Mouse (Mus musculus) thymus, adult 18-20 months (tissue): ENCODE data around the gene Gnptg.
A peak's percentile ranks its signal among the peaks of the same experiment; 100 is the strongest.

ENCODE experiments used
- DNase-seq, 2 experiments: peaks; one replicate each; pipeline ENCODE4 v3.0.0; 2022; ENCODE audit warnings: mixed read lengths in 2 of 2

Gene Gnptg

DNA sequence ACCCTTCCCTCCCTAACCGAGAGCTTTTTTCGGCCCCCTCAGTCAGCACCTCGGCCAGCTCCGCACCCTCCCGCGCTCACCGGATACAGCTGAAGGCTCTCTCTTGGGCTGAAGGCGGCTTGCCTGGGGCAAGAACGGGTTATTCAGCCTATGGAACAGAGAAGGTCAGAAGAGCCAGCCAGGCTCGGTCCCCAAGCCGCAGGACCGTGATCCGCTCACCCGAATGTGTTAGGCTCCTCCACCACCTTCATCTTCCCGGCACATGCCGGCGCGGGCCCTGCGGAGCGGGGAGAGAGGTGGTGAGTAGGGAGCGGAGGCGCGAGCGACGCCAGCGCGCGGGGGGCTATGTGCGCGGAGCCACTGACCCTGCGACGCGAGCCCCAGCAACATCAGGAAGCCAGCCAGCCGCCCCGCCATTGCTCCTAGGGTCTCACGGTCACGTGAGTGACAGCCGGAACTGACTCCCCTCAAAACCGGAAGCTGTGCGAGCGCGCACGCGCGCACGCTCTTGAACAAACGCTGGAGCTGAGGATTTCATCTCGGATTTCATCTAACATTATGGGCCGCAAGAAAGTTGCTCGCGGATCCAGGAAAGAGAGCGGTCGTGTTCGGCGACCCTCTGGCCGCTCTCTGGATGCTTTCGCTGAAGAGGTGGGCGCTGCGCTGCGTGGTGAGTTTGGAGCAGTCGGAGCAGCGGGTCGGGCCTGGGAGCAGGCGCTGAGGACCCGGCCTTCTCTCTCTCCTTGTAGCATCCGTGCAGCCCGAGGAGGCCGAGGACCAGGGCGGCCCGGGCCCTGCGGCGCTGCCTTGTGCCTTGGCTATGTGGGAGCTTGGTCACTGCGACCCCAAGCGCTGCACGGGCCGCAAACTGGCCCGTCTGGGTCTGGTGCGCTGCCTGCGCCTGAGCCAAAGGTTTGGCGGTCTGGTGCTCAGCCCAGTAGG is at the start of gene Gnptg, which contains the start of gene Tsr3:
Gnptg (minus strand) TSS at position 430 of the 942 bp plus-strand sequence.
Tsr3 (plus strand) TSS at position 476 of the 942 bp plus-strand sequence.
- peak; percentile 77 to 83 for DNase-seq

DNA sequence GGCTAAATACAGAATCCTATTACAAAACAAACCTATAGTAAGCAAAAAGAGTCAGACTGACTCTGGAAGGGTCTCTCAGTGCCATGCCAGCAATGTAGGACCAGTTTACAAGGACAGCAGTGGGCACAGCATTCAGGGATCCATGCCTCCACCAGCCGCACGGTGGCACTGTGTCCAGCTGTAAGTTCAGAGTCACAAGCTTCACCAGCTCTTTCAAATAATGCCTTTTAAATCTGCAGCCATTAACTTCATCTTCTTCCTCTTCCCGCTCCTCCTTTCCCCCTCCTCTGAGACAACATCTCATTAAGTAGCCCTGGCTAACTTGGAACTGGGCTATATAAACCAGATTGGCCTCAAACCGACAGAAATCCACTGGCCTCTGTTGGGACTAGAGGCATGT is 48.9 kb upstream of the Gnptg start:
- no peak for DNase-seq

DNA sequence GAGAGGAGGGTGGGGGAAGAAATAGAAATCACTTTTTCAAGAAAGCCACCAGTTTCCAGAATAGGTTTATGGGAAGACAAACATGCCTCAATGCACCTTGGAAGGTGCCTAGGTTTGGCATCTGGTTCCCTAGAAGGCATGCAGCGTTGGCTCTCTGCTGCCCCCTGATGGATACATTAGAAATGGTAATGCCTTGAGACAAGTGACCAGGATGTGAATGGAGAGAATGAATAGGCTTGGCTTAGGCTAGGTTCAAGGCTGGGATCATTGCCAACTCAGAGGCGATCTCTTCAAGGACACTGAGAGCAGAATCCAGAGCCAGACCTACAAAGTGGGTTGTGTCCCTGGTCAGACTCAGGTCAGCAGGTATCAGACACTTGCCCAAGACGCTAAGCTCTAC is 45.1 kb upstream of the Gnptg start:
- peak; percentile 22 to 42 for DNase-seq

DNA sequence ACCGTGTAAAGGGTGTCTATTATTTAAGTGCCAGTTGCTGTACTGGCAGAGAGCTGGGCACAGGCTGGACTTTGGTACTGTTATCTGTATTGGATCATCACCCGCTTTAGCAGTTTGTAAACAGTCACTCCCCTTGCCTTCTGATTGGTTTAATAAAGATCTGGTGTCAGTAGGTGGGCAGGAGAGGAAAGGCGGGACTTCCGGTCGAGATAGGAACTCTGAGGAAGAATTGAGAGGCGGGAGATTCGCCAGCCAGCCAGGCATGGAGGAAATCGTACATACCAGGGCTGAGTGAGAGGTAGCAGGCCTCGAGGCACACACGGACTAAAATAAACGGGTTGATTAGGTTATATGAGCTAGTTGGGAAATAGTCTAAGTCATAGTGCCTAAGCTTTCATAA is 42.2 kb upstream of the Gnptg start:
- peak in 1 of 2 experiments; percentile 29 for DNase-seq

DNA sequence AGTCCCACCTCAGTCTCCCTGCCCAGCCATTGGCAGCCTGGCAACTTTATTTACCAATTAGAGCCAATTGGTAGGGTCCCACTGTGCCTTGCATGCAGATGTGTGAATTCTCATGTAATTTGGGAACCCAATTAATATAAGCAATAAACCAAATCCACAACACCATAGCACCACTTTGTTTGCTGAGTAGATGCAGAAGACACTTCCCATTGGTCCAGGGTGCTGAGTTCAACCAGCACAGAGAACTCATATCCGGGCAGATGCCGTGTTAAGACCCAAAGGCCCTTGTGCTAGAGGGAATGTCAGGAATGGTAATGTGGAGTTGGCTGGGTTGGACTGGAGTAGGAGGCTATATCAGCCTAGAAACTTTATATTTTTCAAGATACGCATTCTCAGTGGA is 35.9 kb upstream of the Gnptg start:
- no peak for DNase-seq

DNA sequence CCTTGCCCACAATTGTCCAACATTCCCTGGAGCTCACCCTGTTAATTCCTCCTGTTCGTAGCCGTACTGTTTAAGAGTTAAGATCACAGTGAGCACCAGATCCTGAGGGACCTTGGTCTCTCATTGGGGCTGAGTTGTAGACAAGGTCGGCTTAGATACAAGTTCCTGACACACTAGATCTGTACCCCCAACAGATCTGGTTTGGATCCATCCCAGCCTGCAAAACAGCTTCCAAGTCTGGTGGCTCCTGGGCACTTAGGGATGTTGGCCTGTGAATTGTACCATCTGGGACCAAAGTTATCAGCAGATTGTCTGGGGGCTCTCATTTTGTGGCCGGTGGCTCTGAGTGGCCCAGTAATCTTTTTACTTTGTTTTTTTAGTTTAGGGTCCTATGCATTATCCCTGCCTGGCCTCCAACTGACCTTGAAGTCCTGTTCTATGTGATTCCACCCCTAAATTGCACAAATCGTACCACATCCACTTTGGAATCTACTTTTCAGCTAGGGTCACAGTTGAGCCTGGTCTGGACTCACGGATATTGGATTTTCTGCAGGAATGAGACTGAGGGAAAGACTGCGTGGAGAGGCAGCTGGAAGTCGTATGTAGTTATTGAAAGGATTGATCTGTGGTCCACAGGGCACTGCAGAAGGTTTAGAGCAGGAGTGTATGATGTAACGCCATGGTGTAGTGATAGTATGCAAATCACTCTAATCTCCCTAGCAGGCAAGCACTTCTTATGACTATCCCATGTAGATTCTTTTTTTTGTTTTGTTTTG is 34.8 kb upstream of the Gnptg start, which contains the start of gene Ube2i:
Ube2i (minus strand) TSS at position 52 of the 776 bp plus-strand sequence.
- DNase-seq: no peak

DNA sequence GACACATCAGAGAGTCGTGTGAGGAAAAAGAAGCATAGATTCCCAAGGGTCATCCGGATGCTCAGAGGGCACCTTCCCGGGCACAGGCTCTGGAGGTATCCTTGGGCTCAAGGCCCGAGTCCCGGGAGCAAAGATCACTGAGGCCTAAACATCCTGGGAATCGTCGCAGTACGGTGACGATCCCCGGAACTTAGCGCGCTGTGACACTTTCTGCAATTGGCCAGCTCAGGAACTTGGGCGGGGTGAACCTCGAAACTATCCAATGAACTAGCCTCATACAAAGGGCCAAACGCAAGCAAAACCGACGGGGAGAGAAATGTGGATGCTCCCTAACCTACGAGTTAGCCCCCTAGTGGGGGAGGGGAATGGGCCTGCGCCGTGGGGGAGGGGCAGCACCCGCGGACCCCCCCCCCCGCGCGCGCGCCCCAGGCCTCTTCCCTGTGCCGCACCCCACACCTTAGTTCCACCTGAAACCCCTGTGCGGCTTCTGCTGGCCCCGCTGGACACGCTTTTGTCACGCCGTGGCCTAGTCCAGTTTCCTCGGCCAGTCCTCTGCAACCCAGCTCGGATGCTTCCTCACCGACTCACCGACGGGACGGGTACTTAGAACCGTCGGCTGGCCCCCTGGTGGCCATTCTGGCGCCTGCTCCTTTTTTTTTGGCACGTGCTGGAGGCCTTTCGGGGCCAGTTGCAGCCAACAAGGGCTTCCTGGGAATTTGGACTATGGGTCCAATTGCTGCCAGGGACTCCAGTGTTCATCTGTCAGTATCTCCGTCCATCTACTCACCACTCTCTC is 34.0 kb upstream of the Gnptg start:
- peak; percentile 80 to 92 for DNase-seq

DNA sequence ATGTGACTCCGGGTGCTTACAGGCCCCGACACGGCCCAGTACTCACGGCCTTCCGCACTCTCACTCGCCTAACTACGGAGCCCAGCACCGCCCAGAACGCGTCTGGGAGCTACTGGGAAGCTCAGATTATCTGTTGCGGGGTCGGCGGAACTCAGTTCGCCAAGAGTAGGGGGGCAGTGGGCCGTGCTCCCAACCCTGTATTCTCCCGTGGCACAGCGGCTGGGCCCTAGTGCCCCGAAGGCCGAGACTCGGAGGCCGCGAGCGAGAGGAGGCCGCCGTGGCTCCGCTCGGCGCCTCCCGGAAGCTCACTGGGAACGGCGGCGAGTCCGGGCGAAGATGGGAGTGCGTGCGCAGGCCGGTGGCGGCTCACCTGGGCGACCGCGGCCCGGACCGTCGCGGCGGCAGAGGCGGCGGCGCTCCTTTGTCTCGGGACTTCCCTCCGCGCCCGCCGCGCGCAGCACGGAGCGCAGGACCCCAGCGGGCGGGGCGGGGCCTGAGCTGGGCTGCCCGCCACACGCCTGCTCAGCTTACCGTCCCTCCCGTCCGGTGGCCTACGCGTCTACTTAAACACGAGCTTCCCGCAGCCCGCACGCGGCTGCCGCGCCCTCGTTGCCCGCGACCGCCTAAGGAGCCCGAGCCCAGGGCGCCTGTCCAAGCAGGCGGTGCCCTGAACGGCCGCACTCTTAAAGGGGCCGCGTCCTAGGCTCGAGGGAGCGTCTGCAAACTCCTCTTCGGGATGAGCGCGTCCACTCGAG is 33.2 kb upstream of the Gnptg start:
- peak in 1 of 2 experiments; percentile 71 for DNase-seq

DNA sequence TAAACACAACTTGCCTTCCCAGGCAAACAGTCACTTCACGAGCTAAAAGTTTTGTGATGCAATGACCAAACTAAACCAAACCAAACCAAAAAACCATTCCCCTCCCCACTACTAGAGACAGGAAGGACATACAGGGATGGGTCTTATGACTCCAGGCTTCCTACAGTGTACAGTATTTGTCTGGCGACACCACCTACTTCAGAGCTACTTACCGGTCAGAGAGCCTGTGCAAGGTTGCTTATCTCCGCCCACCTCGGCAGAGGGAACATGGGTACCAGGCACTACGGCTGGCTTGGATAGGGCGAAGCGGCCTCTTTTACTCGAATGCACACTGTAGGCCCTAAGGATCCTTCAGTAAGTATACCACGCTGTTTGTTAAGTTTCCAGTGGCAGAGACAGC is 32.4 kb upstream of the Gnptg start:
- no peak for DNase-seq

DNA sequence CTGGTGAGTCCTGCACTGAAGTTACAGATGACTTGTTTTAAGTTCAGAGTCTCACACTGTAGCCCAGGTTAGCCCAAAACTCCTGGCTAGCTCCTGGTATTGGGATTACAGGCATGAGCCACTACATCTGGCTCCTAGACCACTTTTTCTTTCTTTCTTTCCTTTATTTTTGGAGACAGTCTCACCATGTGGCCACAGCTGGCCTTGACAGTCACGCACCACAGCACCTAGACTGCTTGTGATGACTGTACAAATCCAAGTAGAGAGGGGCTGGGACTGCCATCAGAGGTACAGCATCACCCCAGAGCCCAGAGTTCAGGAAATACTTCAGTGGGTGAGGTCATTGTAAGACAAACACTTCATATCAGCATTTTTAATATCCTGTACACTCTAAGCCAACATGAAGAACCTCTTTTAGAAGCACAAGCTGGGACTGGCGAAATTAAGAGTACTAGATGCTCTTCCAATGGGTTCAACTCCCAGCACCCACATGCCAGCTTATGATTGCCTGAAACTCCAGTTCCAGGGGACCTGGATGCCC is 30.9 kb upstream of the Gnptg start:
- DNase-seq: no peak

DNA sequence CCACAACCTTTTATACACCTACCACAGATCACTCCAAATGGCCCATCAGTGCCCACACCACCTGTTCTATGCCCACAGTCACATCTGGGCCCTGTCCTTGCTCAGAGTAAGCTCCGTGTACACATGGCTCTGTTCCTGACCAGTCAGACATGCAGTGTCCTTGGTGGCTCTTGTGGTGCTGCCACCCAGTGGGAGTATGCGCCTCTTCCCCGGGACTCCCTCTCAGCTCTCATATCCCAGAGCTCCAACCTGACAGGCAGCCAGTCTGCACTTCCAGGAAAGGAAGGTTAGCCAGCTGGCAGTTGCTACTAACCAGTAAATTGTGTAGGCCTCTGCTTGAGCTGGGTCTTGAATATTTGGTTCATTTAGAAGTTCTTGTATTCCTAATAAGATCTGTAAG is 24.5 kb upstream of the Gnptg start:
- DNase-seq: no peak

DNA sequence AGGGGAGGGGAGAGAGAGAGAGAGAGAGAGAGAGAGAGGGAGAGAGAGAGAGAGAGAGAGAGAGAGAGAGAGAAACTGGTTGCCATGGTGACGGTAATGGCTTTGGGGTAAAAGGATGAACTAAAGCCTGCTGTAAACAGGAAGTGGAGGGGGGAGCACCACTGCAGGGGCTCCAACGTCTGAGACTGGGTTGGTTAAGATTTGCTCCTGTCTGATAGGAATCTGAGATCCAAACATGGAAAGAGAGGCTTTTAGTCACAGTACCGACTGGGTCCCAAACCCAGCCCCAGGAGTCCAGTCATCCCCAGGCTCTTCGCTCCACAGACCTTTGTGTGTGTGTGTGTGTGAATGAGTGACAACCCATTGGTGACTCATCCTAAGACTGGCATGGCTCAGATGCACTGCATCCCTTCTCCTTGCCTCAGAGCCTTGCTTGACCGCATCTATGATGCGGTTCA is 17.9 kb upstream of the Gnptg start:
- DNase-seq: peak in 1 of 2 experiments; percentile 49

DNA sequence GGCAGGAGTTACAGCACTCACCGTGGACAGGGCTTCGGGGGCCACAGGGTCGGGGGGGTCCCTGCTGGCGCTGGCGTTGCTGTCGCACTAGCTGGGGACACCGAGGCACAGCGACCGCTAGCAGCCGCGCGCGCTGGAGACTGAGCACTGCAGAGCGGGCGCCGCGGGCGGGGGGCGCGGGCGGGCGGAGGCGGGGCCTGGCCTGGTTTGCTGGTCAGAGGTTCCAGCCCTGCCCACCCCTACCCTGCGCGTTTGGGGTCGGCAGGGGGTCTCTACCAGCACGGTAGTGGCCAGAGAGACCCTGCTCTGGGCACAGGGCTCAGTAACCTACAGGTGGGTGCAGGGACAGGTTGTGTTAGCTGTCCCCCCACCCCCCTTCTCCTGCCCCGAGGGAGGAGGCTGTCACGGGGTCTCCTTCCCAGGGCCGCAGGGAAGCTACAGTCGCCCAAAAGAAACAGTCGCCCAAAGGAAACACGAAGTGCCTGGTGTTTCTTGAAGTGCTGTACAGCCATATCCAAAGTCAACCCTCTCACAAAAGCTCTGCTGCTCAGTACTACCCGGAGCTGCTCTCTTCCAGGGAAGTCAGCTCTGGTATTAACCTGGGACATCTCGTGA is 16.3 kb upstream of the Gnptg start, which contains the start of gene Baiap3:
Baiap3 (minus strand) TSS at position 225 of the 615 bp plus-strand sequence.
- no peak for DNase-seq

DNA sequence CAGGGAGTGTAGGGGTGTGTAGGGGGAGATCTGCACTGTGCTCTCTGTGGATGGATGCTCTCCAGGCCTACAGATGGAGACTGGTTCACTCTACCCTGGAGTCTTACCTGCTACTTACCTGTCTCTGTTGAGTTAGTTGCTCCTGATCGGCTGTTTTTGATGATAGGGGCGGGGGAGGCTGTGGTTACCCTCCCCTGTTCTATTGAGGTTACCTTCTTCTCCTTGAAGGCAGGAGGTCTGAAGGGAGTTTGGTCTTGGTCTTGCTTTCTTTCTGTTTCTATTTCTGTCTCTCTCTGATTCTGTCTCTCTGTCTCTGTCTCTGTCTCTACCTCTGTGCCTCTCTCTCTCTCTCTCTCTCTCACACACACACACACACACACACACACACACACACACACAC is 15.2 kb upstream of the Gnptg start:
- no peak for DNase-seq

DNA sequence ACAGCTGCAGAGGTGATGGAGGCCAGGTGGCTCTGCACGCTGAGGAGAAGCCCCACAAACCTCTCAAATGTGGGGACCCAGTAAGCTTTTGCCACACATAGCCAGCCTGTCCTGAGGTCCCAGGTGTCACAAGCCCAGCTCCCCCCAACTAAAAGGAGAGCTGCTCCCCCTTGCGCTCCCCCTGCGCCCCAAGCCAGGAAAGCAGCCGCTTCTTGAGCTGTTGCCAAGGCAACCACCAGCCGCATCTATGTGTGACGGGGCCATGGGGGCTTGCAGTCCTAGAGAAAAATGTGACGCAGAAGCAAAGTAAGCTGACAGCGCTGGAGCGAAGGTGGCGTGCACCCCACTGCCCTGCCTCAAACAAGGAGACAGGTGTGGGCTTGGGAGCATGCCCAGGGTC is 13.8 kb upstream of the Gnptg start:
- peak; percentile 56 to 62 for DNase-seq

DNA sequence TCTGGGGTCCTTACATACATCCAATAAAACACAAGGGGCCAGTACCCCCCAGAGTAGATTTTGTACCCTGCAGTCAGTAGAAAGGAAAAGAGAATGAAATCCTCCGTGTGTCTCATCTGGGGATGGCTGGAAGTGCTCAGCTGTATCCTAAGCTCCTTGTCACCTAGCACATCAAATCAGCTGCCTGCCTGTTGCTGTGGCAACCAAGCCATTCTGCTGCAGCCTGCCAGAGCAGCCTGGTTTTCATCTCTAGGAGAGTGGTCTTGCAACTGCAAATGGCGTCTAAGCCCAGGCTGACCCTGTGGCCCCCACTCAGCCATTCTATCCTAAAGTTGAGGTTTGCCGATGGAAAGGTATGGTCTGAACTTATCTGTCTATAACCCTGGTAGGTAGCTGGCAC is 12.7 kb upstream of the Gnptg start:
- no peak for DNase-seq

DNA sequence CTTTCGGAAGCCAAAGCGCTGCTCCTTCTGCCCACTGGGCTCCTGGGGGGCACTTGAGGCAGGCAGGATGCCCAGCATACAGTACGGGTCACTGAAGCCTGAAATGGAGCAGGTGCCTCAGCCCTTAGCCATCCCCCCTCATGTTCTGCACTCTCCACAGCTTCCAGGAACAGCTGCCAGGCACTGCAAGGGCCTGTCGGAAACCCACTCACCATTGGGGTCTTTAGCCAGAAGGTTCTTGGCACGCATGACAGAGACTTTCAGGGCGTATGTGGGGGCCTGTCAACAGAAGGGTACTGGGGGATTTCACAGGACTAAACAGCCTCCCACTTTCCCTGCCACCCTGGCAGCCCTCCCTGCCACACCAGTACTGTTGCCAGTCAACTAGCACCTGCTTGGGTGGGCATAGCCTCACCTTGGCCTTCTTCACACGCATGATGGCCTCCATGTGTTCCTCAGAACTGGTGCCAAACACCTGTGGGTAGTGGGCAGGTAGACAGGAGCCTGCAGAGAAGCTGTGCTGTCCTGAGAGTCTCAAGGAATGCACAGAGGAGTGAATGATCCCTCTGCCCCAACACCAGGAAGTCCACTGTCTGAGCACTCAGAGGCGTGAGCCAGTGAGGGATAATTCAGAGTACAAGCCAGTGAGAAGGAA is 10.4 kb upstream of the Gnptg start:
- no peak for DNase-seq

DNA sequence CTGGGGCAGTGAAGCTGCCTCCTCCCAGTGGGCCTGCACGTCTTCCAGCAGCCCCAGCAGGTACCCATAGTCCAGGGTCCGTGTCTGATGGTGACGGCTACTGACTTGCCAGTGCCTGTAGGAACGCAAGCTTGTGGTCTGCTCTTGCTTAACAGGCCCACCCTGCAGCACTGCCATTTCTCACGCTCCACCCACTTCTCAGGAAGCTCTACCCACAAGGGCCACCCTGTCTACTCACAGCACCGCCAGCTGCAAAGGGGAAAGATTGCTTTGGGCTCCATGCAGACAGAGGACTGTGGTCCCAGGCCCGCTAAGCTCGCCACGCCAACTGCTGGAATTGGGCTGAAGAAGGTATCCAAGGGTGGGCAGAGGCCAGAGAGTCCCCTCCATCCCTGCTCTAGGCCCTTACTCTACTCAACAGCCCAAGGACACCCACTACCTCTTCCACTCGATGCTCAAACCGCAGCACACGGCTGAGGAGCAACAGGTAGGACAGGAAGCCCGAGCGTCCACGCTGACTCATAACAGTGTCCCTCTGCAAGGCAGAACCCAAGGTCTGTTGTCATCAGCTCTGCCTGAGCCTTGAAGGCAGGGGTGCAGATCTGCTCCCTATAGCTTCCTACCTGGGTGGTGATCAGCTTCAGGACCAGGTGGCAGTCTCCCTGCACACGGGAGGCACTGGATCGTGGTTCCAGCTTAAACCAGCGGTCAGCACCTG is 8.3 kb upstream of the Gnptg start:
- DNase-seq: no peak

DNA sequence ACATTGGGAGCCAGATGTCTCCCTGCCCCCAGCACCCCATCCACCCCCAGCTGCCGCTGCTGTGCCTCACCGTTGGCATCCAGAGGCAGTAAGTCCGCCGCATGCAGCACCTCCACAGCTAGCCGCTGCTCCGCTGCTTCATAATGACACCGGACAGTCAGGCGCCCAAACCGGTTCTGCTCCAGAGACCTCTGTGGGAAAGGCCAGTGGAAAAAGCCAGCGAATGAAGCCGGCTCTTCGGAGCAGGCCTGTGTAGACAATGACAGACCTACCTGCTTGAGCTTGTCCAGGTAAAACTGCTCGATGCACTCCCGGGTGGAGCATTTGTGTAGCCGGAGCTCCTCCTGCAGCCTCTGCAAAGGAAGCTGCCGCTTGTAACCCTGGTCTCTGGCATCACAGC is 4.3 kb upstream of the Gnptg start:
- DNase-seq: no peak
